Mouse (Mus musculus): ENCODE results near the gene Syt1.

The Syt1 gene

DNA sequence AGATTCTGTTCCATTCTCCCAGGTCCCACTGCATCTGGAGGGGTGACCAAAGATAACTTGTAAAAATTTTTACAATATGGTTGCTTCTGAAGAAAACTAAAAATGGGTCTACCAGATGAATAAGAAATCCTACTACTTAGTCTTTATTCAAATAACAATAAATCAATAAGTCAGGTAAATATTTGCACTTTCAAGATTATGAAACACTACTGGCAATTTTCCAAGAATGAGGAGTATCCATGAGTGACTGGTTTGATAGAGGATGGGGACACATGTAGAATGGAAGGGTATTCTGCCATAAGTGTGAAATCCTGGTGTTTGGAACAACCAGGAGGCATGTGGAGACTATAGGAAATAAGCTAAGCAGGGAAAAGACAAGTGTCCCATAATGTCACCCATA lies 124.0 kb downstream of the Syt1 start:
- DNase-seq (ENCODE audit: extremely low read depth, insufficient read length, low spot score), result no peak

DNA sequence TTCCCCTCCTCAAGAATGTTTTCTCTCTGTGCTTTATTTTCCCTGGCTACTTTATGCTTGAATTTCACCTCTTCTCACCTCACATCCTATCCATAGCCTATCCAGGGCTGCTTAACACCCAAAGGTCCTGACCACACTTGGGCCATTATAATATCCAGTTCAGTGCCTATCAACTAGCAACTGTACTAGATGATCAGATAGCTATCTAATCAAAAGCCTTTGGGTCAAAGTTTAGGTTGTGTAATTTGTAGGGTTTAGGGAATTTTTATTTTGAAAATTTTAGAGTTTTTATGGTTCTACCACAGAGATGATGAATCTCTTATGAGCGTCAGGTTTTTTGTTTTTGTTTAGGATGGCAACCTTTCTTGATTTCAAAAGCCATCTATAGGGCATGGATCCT lies 125.0 kb downstream of the Syt1 start:
- DNase-seq (ENCODE audit: extremely low read depth, insufficient read length, low spot score), result no peak

DNA sequence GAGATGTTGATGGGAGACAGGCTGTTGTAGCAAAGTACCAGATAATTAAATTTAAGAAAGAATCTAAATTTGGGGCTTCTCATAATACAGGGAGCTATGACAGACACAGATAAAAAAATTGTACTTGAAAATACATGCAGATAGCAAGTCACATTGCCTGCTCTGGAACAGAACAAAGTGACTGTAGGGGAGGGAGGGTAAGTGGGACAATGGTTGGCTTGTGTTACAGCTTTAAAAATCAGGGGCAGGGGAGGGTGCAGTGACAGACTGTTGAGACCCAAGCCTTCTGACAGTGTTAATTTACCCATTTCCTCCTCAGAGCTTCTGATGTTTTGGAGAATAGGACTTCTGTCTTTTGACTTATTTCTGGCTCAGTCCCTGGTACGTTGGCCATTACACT lies 126.3 kb downstream of the Syt1 start:
- DNase-seq (ENCODE audit: extremely low read depth, insufficient read length, low spot score), result no peak

DNA sequence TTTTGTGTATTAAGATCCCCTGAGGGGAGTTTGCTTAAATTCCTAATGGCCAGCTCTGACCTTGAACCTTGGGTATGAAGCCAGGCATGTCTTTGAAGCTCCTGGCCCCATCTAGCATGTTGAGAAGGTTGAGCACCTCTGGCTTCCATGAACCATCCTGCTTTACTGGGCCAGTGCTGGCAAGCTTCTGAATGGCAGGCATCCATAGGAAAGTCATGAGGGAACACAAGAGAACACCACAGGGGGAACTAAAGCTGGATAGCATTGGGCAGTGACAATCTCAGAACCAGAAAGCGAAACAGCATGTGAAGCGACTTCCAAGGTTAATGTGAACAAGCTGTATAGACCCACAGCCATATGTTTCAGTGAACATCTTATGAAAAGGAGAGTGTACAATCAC lies 130.4 kb downstream of the Syt1 start:
- DNase-seq (ENCODE audit: extremely low read depth, insufficient read length, low spot score), result no peak

DNA sequence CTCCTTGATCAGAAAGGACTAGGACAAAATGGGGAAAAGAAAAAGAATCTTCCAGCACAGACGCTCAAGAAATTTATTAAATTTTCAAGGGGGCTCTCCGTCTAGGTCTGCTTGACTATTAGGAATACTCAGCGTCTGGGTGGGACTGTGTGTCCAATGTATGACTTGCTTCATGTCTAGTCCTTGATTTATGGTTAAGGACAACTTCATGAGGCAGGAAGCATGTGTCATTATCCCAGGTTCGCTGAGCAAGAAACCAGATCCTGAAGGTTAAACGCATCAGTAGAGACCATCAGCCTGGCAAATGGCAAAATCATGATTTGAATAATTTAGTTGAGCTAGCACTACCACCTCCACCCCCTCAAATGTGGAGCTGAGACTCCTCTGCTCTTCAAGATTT lies 135.1 kb downstream of the Syt1 start:
- DNase-seq (ENCODE audit: extremely low read depth, insufficient read length, low spot score), result no peak

DNA sequence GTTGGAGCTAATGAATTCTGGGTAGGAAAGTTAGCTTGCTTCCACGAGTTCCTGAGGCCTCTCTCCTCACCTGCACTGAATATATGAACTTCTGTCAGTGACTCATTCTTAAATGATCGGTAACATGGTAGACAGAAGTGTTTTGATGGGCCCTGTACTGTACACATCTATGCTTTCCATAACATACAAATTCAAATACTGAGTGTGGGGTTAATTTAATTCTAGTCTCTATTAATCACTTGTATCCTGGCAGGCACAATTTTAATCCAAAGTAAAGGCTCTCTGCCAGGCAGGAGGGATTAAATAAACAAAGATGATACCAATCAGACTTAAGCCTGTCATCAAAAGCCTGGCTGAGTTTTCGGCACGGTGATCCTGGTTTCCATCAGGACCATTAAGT lies 136.1 kb downstream of the Syt1 start:
- no peak for DNase-seq (ENCODE audit: extremely low read depth, insufficient read length, low spot score)

DNA sequence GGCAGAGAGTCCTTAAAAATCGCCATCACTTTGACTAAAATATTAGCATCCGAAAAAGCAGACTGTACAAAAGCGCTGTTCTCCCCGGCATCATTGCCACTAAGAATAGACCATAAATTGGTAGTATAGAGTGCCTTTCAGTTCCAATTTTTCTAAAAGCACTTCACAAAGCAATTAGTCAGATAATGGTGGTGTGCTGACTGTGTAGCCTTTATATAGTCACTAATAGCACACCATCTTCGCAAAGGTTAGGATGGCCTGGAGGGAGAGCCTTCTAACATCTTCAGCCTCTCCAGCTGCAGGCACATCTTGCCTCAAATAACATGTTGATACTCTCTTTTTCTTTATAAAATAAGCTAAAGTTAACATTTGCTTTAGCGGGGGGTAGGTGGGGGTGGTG lies 138.4 kb downstream of the Syt1 start:
- no peak for DNase-seq (ENCODE audit: extremely low read depth, insufficient read length, low spot score)

DNA sequence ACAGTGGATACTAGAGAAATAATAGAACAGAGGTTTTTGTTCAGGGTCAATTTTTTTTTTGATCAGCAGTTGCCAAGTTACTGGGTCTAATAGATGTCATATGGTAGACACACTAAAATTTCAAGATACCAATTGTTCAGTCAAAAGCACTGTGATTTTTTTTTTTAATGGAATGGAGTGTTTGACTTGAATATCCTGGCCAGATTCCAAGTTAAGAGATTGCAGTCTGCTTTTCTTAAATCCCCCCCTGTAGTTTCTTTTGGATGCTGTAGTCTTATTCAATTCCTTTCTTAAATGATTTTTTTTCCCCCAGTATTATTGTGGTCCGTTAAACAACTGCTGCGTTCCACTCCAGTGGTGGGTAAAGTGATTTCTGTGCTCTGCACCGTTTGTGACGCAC lies 140.2 kb downstream of the Syt1 start:
- DNase-seq (ENCODE audit: extremely low read depth, insufficient read length, low spot score), result no peak

DNA sequence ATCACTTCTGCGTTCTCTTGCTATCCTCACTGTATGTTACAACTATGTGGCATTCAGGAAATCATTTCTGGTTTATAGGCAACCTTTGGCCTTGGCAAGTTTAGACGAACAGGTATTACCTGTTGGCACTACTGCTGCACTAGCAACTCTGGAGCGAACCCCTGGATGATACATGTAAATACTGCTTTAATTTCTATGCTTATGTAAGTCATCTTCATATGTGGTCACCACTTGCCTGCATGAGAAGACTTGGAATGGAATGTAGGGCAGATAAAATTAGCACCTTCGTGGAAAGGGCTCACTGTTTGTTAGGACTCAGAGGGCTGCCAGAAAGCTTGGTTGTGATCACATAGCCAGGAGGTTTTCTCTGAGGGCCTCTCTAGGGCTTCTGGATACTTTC lies 142.6 kb downstream of the Syt1 start:
- no peak for DNase-seq (ENCODE audit: extremely low read depth, insufficient read length, low spot score)

DNA sequence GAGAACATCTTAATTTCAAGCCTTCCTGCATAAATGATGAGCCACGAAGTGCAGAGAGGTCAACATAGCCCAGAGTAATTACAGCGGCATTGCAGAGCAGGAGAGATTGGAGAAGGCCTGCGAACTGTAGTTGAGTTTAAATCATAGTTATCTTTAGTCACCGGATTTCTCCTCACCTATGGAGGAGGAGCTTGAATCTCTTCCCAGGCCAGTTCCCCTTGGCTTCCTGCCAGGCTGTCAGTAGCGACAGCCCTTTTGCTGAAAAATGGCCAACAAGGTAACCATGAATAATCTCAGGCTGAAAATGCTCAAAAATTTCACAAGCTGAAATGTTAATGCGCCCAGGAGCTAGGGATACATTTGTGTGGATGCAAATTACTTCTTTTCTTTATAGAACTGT lies 143.6 kb downstream of the Syt1 start:
- no peak for DNase-seq (ENCODE audit: extremely low read depth, insufficient read length, low spot score)

DNA sequence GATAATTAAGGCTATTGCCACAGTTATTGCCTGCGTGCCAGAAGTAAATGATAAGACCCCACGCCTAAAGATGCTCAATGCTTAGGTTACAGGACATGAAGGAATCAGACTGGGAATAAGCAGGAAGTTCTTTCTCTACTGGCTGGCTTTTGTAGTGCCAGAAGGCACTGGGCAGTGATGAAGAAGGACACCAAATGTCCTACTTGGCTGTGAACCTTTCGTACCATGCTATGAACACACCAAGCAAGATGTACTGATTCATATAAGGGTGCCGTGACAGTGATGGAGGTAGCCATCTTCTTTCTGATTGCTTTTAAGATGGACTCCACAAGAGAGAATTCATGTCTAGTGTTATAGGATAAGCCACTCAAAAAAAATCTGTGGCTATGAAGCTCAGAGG lies 145.2 kb downstream of the Syt1 start:
- no peak for DNase-seq (ENCODE audit: extremely low read depth, insufficient read length, low spot score)

DNA sequence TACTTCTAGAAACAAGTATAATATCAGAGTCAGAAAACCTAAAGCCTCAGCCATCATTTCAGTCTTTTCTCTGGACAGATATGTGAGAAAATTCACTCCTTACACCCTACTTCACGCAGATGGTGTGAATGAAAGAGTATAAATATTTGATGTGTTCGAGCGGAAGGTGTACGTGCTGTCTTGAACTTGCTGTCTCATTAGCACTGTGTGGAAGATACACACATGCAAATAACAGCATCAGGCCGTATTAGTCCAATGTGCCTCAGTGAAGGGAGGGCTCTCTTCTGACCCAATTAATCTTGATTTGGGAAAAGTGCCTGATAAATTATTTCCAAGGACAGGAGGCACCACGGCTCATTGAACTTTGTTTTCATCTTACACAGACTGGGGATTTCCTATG lies 154.8 kb downstream of the Syt1 start:
- DNase-seq (ENCODE audit: extremely low read depth, insufficient read length, low spot score), result no peak

DNA sequence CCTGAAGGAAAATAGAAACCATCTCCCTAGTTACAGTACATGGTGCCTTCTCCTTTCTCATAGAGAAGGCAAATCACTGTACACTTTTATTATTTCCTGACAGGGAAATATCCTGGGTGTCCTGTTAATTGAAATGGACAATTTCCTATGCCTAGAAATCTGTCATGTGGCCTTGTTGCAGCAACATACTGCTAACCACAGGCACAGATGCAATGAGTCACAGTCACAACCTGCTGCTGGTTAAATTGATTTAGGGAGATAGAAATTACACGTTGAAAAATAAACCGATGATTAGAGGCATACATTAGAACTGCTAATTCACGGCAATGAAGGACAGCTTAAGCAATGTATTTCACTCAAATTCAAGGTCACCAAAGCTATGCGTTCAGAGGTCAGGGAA lies 158.0 kb downstream of the Syt1 start:
- DNase-seq (ENCODE audit: extremely low read depth, insufficient read length, low spot score), result no peak

DNA sequence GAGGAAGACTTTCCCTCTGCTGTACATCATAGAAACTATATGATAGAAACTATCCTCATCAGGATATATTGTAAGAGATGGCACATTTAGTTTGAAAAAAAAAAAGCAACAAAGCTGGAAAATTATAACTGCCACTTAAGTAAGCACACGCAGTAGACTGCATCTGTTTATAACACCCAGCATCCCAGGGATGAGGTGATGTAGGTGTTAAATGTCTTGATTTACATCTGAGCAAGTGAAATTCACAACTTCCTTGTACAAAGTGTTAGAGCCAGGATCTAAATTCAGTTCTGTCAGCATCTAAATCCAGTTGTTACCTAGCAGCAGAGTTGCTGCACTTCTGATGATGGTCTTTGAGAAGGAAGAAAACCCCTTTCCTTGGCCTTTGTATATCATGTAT lies 173.3 kb downstream of the Syt1 start:
- DNase-seq (ENCODE audit: extremely low read depth, insufficient read length, low spot score), result no peak

DNA sequence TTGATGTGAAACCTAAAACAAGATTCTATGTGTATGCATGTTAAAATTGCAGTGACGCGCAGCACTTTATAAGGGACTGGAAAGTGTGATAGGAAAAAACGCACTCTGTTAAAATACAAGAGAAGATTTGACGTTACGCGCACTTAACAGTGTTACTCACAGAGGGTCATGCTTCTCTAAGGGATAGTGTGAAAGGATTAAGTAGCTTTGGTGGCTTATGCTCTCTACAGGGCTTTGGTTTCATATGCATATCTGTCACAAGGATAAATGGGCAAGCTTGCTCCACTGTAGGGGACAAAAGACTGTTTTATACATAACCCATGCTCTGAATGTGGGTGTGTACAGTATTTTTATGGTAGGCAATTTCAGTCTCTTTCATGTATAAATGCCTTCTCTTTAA lies 178.5 kb downstream of the Syt1 start:
- DNase-seq (ENCODE audit: extremely low read depth, insufficient read length, low spot score), result no peak

DNA sequence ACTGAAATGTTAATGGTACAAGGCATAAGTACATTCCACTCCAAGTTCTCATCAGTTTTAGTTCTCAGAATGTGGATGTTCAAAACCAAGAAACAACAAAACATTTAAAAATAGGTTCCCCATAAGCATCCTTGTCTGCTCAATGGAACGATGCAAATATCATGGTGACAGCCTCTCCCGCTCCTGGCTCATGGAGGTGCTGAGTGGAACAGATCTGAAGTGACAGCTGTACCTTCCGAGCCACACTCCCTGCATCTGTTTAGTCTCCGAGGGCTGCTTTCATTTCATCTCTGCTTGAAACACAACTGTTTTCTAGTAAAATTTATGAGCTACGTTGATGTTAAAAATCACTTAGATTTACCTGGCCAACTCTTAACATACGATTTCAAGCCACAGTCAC lies 179.0 kb downstream of the Syt1 start:
- DNase-seq (ENCODE audit: extremely low read depth, insufficient read length, low spot score), result no peak

DNA sequence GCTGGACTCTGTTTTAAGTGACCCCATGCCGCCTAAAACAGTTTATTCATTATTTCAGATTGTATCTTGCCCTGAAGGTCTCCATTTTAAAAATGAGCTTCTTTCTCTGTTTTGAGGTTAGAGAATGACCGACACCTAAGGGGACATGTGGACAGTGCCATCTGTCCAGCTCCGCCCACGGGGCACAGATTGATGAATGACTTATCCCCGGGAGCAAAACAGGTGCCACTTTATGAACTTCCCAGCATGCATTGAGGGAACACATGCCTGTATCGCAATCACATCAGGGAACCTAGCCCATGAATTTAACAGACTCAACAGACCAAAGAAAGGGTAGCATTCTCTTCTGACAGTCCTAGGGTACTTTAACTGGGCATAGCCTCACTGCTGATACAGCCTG lies 188.5 kb downstream of the Syt1 start:
- DNase-seq (ENCODE audit: extremely low read depth, insufficient read length, low spot score), result no peak

DNA sequence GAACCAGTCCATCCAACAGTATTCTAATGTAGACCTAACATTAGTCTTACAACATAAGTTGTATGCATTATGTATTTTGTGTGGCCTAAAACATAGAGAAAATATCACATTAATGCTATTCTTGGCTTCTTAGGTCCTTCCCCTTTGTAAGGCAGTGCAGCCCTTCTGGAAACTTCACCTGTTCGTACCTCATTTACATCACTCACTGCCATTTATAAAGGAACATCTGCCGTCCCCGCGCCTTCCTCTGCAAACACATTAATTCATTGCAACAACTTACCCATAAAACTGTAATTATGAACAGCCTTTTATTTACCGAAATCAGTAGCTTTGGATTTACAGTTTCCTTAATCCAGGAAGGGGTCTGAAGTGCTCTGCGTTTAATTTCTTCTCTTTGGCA lies 195.4 kb downstream of the Syt1 start:
- no peak for DNase-seq (ENCODE audit: extremely low read depth, insufficient read length, low spot score)

DNA sequence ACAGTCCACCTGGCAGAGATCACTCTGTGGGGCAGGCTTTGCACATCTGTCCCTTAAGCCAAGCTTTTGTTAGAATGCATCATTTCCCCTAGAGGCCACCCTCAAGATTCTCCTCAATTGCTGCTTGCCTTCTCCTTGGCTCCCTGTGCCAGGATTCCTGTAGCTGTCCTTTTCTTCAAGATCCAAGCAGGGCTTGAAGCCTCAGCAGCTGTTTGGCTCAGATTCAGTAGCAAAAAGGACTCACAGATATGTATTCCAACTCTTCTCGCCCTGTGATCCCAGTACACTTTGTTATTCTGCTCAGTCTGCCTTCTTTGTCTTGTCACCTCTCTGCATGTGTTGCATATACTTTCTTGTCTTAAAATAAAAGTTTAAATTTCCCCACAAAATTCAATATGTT lies 206.4 kb downstream of the Syt1 start:
- DNase-seq (ENCODE audit: extremely low read depth, insufficient read length, low spot score), result no peak

DNA sequence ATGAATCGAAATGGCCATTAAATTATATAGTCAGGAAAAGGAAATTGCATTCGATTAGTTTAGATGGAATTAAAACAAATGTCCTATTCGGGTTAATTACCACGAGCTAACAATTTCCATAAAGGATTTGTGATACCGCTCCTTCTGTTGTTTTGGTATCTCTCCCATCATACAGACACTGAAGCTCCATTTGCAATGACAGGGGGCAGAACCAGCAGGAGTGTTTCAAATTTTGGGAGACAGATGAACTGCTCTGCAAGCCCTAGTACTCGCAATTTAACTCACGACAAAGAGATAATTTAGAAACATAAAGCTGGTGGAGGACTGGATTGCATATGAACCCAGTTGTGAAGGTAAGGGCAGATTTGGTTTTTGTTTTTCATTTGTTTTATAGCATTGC lies 210.0 kb downstream of the Syt1 start:
- no peak for DNase-seq (ENCODE audit: extremely low read depth, insufficient read length, low spot score)

DNA sequence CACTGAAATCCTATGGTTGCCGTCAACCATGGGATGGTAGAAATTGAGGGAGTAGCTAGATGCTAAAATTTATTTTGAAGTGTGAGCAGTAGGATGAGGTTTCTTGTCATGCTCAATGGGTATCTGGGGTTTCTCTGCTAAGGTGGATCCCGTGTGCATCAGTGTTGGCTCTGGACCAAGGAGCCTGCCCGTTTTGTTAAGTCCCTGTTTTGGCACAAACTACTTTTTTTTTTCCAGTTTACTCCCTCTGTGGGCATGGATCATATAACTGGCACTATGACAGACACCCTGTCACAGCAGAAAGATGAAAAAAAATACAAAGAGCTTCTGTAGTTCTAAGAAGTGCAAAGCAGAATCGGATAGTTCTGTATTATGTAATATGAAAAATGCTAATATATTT lies 212.0 kb downstream of the Syt1 start:
- peak; percentile 1 for DNase-seq (ENCODE audit: extremely low read depth, insufficient read length, low spot score)

DNA sequence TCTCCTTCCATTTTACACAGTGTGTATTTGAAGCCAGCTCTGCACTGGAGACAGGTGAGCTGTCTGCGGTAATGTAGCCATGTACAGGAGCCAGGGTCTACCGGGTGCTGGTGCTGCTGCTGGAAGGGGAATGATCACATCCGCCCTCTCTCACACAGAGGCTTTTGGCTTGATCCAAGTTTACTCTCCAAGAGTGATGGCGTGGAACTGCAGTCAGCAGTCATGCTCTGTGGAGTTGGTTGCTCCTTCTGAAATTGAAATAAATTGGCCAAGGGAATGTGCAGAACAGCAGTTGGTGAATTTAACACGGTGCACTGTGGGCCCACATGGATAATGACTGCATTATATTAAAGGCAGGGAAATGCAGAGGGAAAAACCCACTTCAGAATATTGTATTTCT lies 228.0 kb downstream of the Syt1 start:
- DNase-seq (ENCODE audit: extremely low read depth, insufficient read length, low spot score), result no peak

DNA sequence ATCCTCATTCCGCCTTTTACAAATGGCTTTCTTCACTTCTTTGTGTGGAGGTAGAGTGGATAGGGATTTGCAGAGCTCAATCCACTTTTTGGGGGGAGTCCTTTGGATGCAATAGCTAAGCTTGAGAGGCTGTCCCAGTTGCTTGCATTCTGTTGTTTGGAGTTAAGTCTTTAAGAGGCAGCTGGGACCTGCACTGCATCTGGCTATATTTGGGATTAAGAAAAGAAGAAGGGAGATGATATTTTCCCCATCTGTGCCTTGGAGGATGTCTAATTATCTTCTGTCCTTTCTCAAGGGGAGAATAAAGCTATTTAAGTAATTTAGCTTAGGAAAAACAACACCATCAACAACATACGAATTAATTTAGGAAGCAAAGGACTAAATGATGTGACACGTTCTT lies 230.2 kb downstream of the Syt1 start:
- no peak for DNase-seq (ENCODE audit: extremely low read depth, insufficient read length, low spot score)

DNA sequence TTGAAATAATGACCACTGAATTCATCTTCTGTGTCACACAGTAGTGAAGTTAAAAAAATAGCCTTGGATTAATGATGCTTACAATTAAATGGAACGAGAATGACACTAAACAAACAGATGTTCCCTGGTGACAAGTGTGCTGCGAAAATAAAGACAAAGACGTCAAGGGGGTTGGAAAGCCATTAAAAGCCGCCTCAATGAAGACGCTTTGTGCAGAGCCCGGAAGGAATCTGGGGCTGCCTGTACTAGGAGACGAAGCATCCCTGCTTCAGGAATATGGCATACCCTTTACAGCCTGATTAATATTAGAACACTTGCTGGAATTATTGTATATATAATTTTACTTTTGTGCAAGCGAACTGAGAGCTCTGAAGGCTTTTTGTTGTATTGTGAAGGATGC lies 234.0 kb downstream of the Syt1 start:
- no peak for DNase-seq (ENCODE audit: extremely low read depth, insufficient read length, low spot score)
